Mouse (Mus musculus): ENCODE results near the gene Itih4. TPM values are rescaled to one million over a fixed set of nuclear protein-coding genes. Genes with fewer than 3 reads are reported as not detected.

Gene Itih4
- total RNA-seq, 2 experiments from 2014 or later: 0.32 TPM; not detected in 1

- intact Hi-C loops (cut with DNase I): no loop called here
- no peak for DNase-seq (ENCODE audit: extremely low spot score in 1 of 2, low spot score in 2 of 2)
Observed at GRCm38 (mm10) chr14:30876451-30876850, 9.8 kb upstream of the Itih4 start.

- intact Hi-C loops (cut with DNase I): no loop called here
- no peak for DNase-seq (ENCODE audit: extremely low spot score in 1 of 2, low spot score in 2 of 2)
Observed at GRCm38 (mm10) chr14:30877827-30878226, 8.4 kb upstream of the Itih4 start.

- peak in 1 of 2 experiments; percentile 70 for DNase-seq (ENCODE audit: extremely low spot score in 1 of 2, low spot score in 2 of 2)
- intact Hi-C loops (cut with DNase I): no loop called here
Observed at GRCm38 (mm10) chr14:30878958-30879571, 7.2 kb upstream of the Itih4 start, which contains the start of gene Mustn1. Gene Mustn1 (plus strand): TSS chr14:30879200.

- intact Hi-C loops (cut with DNase I): no loop called here
- no peak for DNase-seq (ENCODE audit: extremely low spot score in 1 of 2, low spot score in 2 of 2)
Observed at GRCm38 (mm10) chr14:30879794-30880193, 6.5 kb upstream of the Itih4 start.

- DNase-seq (ENCODE audit: extremely low spot score in 1 of 2, low spot score in 2 of 2): no peak
- intact Hi-C loops (cut with DNase I): no loop called here
Observed at GRCm38 (mm10) chr14:30880251-30880650, 6.0 kb upstream of the Itih4 start.

- DNase-seq (ENCODE audit: extremely low spot score in 1 of 2, low spot score in 2 of 2): peak in 1 of 2 experiments; percentile 64
- intact Hi-C loops (cut with DNase I): no loop called here
Observed at GRCm38 (mm10) chr14:30880811-30881717, 5.2 kb upstream of the Itih4 start.

GRCm38 (mm10) chr14:30881718-30882108, 4.6 kb upstream of the Itih4 start:
- intact Hi-C loops (cut with DNase I): no loop called here

GRCm38 (mm10) chr14:30885298-30885697, 978 bp upstream of the Itih4 start:
- DNase-seq (ENCODE audit: extremely low spot score in 1 of 2, low spot score in 2 of 2): no peak
- intact Hi-C loops (cut with DNase I): no loop called here

More at GRCm38 (mm10) chr14:30881718-30882108, 4.6 kb upstream of the Itih4 start:
- no peak for DNase-seq (ENCODE audit: extremely low spot score in 1 of 2, low spot score in 2 of 2)

GRCm38 (mm10) chr14:30888271-30888732, 2.0 kb downstream of the Itih4 start:
- peak in 1 of 2 experiments; percentile 73 for DNase-seq (ENCODE audit: extremely low spot score in 1 of 2, low spot score in 2 of 2)
- intact Hi-C loops (cut with DNase I): no loop called here

GRCm38 (mm10) chr14:30899972-30900371, 13.7 kb downstream of the Itih4 start:
- DNase-seq (ENCODE audit: extremely low spot score in 1 of 2, low spot score in 2 of 2): no peak
- intact Hi-C loops (cut with DNase I): no loop called here

- intact Hi-C loops (cut with DNase I): no loop called here
- no peak for DNase-seq (ENCODE audit: extremely low spot score in 1 of 2, low spot score in 2 of 2)
Observed at GRCm38 (mm10) chr14:30902628-30903027, 16.4 kb downstream of the Itih4 start.

- intact Hi-C loops (cut with DNase I): no loop called here
- no peak for DNase-seq (ENCODE audit: extremely low spot score in 1 of 2, low spot score in 2 of 2)
Observed at GRCm38 (mm10) chr14:30903036-30903435, 16.8 kb downstream of the Itih4 start.

- no peak for DNase-seq (ENCODE audit: extremely low spot score in 1 of 2, low spot score in 2 of 2)
- intact Hi-C loops (cut with DNase I): no loop called here
Observed at GRCm38 (mm10) chr14:30904307-30904706, 18.0 kb downstream of the Itih4 start.

GRCm38 (mm10) chr14:30906001-30906400, 19.7 kb downstream of the Itih4 start:
- intact Hi-C loops (cut with DNase I): no loop called here
- DNase-seq (ENCODE audit: extremely low spot score in 1 of 2, low spot score in 2 of 2): no peak

- intact Hi-C loops (cut with DNase I): no loop called here
- no peak for DNase-seq (ENCODE audit: extremely low spot score in 1 of 2, low spot score in 2 of 2)
Observed at GRCm38 (mm10) chr14:30907814-30908265, 21.6 kb downstream of the Itih4 start.

GRCm38 (mm10) chr14:30911141-30911540, 24.9 kb downstream of the Itih4 start:
- DNase-seq (ENCODE audit: extremely low spot score in 1 of 2, low spot score in 2 of 2): no peak
- intact Hi-C loops (cut with DNase I): no loop called here

- intact Hi-C loops (cut with DNase I): no loop called here
- no peak for DNase-seq (ENCODE audit: extremely low spot score in 1 of 2, low spot score in 2 of 2)
Observed at GRCm38 (mm10) chr14:30912641-30913040, 26.4 kb downstream of the Itih4 start.

GRCm38 (mm10) chr14:30913404-30913803, 27.1 kb downstream of the Itih4 start:
- DNase-seq (ENCODE audit: extremely low spot score in 1 of 2, low spot score in 2 of 2): peak in 1 of 2 experiments; percentile 43
- intact Hi-C loops (cut with DNase I): no loop called here

GRCm38 (mm10) chr14:30916516-30916915, 30.2 kb downstream of the Itih4 start:
- no peak for DNase-seq (ENCODE audit: extremely low spot score in 1 of 2, low spot score in 2 of 2)
- intact Hi-C loops (cut with DNase I): no loop called here

All from left cerebral cortex, postnatal 10 days (tissue).